Mouse (Mus musculus): ENCODE measurements around the gene D630003M21Rik.

- no peak for TF ChIP-seq POLR2A (IDR thresholded peaks at IDR 0.05; ENCODE audit: insufficient read length, low read depth)
- no peak for TF ChIP-seq MAX (IDR thresholded peaks at IDR 0.05; ENCODE audit: low read depth)
- no peak for TF ChIP-seq TCF12 (IDR thresholded peaks at IDR 0.05; ENCODE audit: insufficient read depth, poor library complexity, severe bottlenecking)
- no peak for TF ChIP-seq E2F4 (IDR thresholded peaks at IDR 0.05; ENCODE audit: insufficient read depth)
- no peak for TF ChIP-seq POLR2AphosphoS2 (IDR thresholded peaks at IDR 0.05; ENCODE audit: insufficient read length, low read depth)
- no peak for TF ChIP-seq CEBPB (IDR thresholded peaks at IDR 0.05; ENCODE audit: insufficient read depth, poor library complexity, severe bottlenecking)
Measured at GRCm38 (mm10) chr2:158204114-158204513, 24.9 kb downstream of the D630003M21Rik start.

All from myocyte (in vitro differentiated cells).